Mouse (Mus musculus) liver, embryonic 14.5 days (tissue): Measurements from ENCODE around the gene Tecpr1.

Experiments
- CTCF ChIP-seq: IDR thresholded peaks from 2 replicates; pipeline ENCODE4 v1.5.1; 2016; ENCODE audit warnings: antibody characterized with exemption, low read depth, control low read depth
- EP300 ChIP-seq: IDR thresholded peaks from 2 replicates; pipeline ENCODE4 v1.6.1; 2016; ENCODE audit warnings: antibody characterized with exemption, low read depth

GRCm38 (mm10) chr5:144263082-144263481 lies 39.7 kb upstream of the Tecpr1 start:
- no peak for TF ChIP-seq CTCF
- no peak for TF ChIP-seq EP300
